Mouse (Mus musculus) right cerebral cortex, postnatal 4 days (tissue): ENCODE results near the gene Wasl.

Experiments used
- DNase-seq: peaks from one replicate; pipeline ENCODE4 v3.0.0-alpha.2; 2022

The Wasl gene

GRCm38 (mm10) chr6:24664867-24665458, at the start of gene Wasl:
Gene Wasl, minus strand, starts transcription at chr6:24665009.
- peak; percentile 98 for DNase-seq

- DNase-seq: no peak
Observed at GRCm38 (mm10) chr6:24707499-24707898, 42.7 kb upstream of the Wasl start.

- no peak for DNase-seq
Observed at GRCm38 (mm10) chr6:24707090-24707489, 42.3 kb upstream of the Wasl start.

- no peak for DNase-seq
Observed at GRCm38 (mm10) chr6:24697216-24697615, 32.4 kb upstream of the Wasl start.

GRCm38 (mm10) chr6:24696117-24696516, 31.3 kb upstream of the Wasl start:
- DNase-seq: no peak

- DNase-seq: no peak
Observed at GRCm38 (mm10) chr6:24694455-24695410, 29.9 kb upstream of the Wasl start.

- DNase-seq: no peak
Observed at GRCm38 (mm10) chr6:24687871-24688270, 23.1 kb upstream of the Wasl start.

GRCm38 (mm10) chr6:24683113-24683512, 18.3 kb upstream of the Wasl start:
- no peak for DNase-seq

GRCm38 (mm10) chr6:24667829-24668228, 3.0 kb upstream of the Wasl start:
- no peak for DNase-seq

- no peak for DNase-seq
Observed at GRCm38 (mm10) chr6:24666248-24666647, 1.4 kb upstream of the Wasl start.

- no peak for DNase-seq
Observed at GRCm38 (mm10) chr6:24664133-24664866, 509 bp downstream of the Wasl start.

- DNase-seq: peak; percentile 11
Observed at GRCm38 (mm10) chr6:24663196-24664132, 1.3 kb downstream of the Wasl start.

- no peak for DNase-seq
Observed at GRCm38 (mm10) chr6:24662483-24662882, 2.3 kb downstream of the Wasl start.

- no peak for DNase-seq
Observed at GRCm38 (mm10) chr6:24661879-24662278, 2.9 kb downstream of the Wasl start.

- no peak for DNase-seq
Observed at GRCm38 (mm10) chr6:24657647-24658387, 7.0 kb downstream of the Wasl start.

- DNase-seq: no peak
Observed at GRCm38 (mm10) chr6:24656094-24656493, 8.7 kb downstream of the Wasl start.

- DNase-seq: no peak
Observed at GRCm38 (mm10) chr6:24651538-24651937, 13.3 kb downstream of the Wasl start.

- no peak for DNase-seq
Observed at GRCm38 (mm10) chr6:24650719-24651118, 14.1 kb downstream of the Wasl start.

GRCm38 (mm10) chr6:24648403-24648802, 16.4 kb downstream of the Wasl start:
- no peak for DNase-seq

GRCm38 (mm10) chr6:24647103-24647691, 17.6 kb downstream of the Wasl start:
- no peak for DNase-seq
